Mouse (Mus musculus): ENCODE measurements around the gene Hbb-bh2.

GRCm38 (mm10) chr7:103840268-103840667, at the start of gene Hbb-bh2:
- TF ChIP-seq TAL1 (IDR thresholded peaks at IDR 0.05; ENCODE audit: low read length) = no peak
- no peak for TF ChIP-seq GATA1 (IDR thresholded peaks at IDR 0.05; ENCODE audit: low read length)
